ENCODE assay signal across 9 mouse cellular contexts in genomic region chr12:117560450-117560849, GRCm38 (mm10). TPM values are rescaled to one million over a fixed set of nuclear protein-coding genes. Genes with fewer than 3 reads are reported as not detected.
DNase-seq lines count a peak whose midpoint lies in the region; ATAC-seq and TF ChIP-seq lines count a peak whose summit lies in the region.
"Had no signal": no experiment of that assay in that cellular context is flagged by ENCODE, and none has a peak within 500 bp of the region (broad histone marks: within the 10 kb centered on the region; RNA-seq: fewer than 3 reads in every experiment).

No protein-coding gene starts in this region.

- no peak overlapping the region for H3K9ac ChIP-seq in intestine, postnatal 0 days (ENCODE audit: low read depth, low read length)
- H3K9ac ChIP-seq in lung, embryonic 15.5 days = no peak overlapping the region
- H3K9ac ChIP-seq in stomach, postnatal 0 days (ENCODE audit: low read length) = no peak overlapping the region
- no peak overlapping the region for H3K9ac ChIP-seq in hindbrain, embryonic 13.5 days

- peak; percentile 61 to 70 for DNase-seq in right cerebral cortex, postnatal 10 days (ENCODE audit: low spot score in 2 of 2)
- no peak for DNase-seq in right cerebral cortex, postnatal 14 days
- DNase-seq in stomach, postnatal 0 days (ENCODE audit: low spot score) = peak; percentile 24
- no peak for DNase-seq in cerebellum, postnatal 10 days
- no peak for DNase-seq in cerebellum, adult 18-20 months

- no peaks in the 10 kb centered on the region for H3K36me3 ChIP-seq in intestine, postnatal 0 days (ENCODE audit: control insufficient read depth, insufficient read depth)
- H3K36me3 ChIP-seq in lung, embryonic 15.5 days = no peaks in the 10 kb centered on the region
- no peaks in the 10 kb centered on the region for H3K36me3 ChIP-seq in stomach, postnatal 0 days (ENCODE audit: control insufficient read depth, insufficient read depth, low read length)
- no peaks in the 10 kb centered on the region for H3K36me3 ChIP-seq in hindbrain, embryonic 13.5 days

- 58% methylated on average over 11 of the region's 11 CpGs for WGBS in intestine, postnatal 0 days
- WGBS in lung, embryonic 15.5 days = 54% methylated on average over 11 of the region's 11 CpGs
- WGBS in stomach, postnatal 0 days = 59% methylated on average over 11 of the region's 11 CpGs
- 91% methylated on average over 11 of the region's 11 CpGs for WGBS in hindbrain, embryonic 13.5 days

- no peak; the same call in 1 of the 2 replicates for ATAC-seq in intestine, postnatal 0 days
- no peak for ATAC-seq in lung, embryonic 15.5 days (ENCODE audit: borderline replicate concordance, extremely low read depth, low FRiP score, low TSS enrichment)
- peak; percentile 41; the same call in 1 of the 2 replicates for ATAC-seq in stomach, postnatal 0 days (ENCODE audit: low FRiP score, low TSS enrichment)
- no peak for ATAC-seq in hindbrain, embryonic 13.5 days (ENCODE audit: low FRiP score)

- no peaks in the 10 kb centered on the region for H3K4me1 ChIP-seq in intestine, postnatal 0 days (replicated peaks; ENCODE audit: control insufficient read depth, insufficient read depth, low read length)
- H3K4me1 ChIP-seq in lung, embryonic 15.5 days = 0 out of 2 replicates have a peak, but pooled peaks cover 11% of the 10 kb centered on the region
- no peaks in the 10 kb centered on the region for H3K4me1 ChIP-seq in stomach, postnatal 0 days (replicated peaks; ENCODE audit: control insufficient read depth, insufficient read depth)
- H3K4me1 ChIP-seq in hindbrain, embryonic 13.5 days (replicated peaks) = no peaks in the 10 kb centered on the region

- no peaks in the 10 kb centered on the region for H3K27me3 ChIP-seq in intestine, postnatal 0 days (replicated peaks; ENCODE audit: control insufficient read depth, insufficient read depth, low read length)
- no peaks in the 10 kb centered on the region for H3K27me3 ChIP-seq in lung, embryonic 15.5 days
- no peaks in the 10 kb centered on the region for H3K27me3 ChIP-seq in stomach, postnatal 0 days (ENCODE audit: control insufficient read depth, insufficient read depth, low read length)
- H3K27me3 ChIP-seq in hindbrain, embryonic 13.5 days = no peaks in the 10 kb centered on the region

- no peak for TF ChIP-seq EP300 in stomach, postnatal 0 days (optimal IDR thresholded peaks at IDR 0.05)

- H3K9me3 ChIP-seq in intestine, postnatal 0 days (ENCODE audit: control insufficient read depth) = no peaks in the 10 kb centered on the region
- H3K9me3 ChIP-seq in lung, embryonic 15.5 days = no peaks in the 10 kb centered on the region
- H3K9me3 ChIP-seq in stomach, postnatal 0 days (ENCODE audit: control insufficient read depth, low read length) = no peaks in the 10 kb centered on the region
- no peaks in the 10 kb centered on the region for H3K9me3 ChIP-seq in hindbrain, embryonic 13.5 days

- no peak for TF ChIP-seq CTCF in intestine, postnatal 0 days (IDR thresholded peaks at IDR 0.05; ENCODE audit: low read depth)
- no peak for TF ChIP-seq CTCF in stomach, postnatal 0 days (IDR thresholded peaks at IDR 0.05; ENCODE audit: low read depth)

- no peak overlapping the region for H3K27ac ChIP-seq in intestine, postnatal 0 days (ENCODE audit: low read depth, low read length)
- no peak overlapping the region for H3K27ac ChIP-seq in lung, embryonic 15.5 days
- no peak overlapping the region for H3K27ac ChIP-seq in stomach, postnatal 0 days (replicated peaks)
- no peak overlapping the region for H3K27ac ChIP-seq in hindbrain, embryonic 13.5 days

- H3K4me2 ChIP-seq in intestine, postnatal 0 days (replicated peaks; ENCODE audit: low read depth) = peak overlapping the region; percentile 4; the same call in 1 of the 2 replicates
- H3K4me2 ChIP-seq in lung, embryonic 15.5 days = 0 out of 2 replicates have a peak overlapping the region, but pooled peaks have one; percentile 6
- H3K4me2 ChIP-seq in stomach, postnatal 0 days (replicated peaks; ENCODE audit: low read depth) = no peak overlapping the region
- H3K4me2 ChIP-seq in hindbrain, embryonic 13.5 days = no peak overlapping the region

- no peak overlapping the region for H3K4me3 ChIP-seq in intestine, postnatal 0 days (ENCODE audit: low read depth, low read length)
- no peak overlapping the region for H3K4me3 ChIP-seq in lung, embryonic 15.5 days
- H3K4me3 ChIP-seq in stomach, postnatal 0 days (ENCODE audit: low read depth, low read length) = no peak overlapping the region
- H3K4me3 ChIP-seq in hindbrain, embryonic 13.5 days = no peak overlapping the region
- H3K4me3 ChIP-seq: left cerebral cortex, adult 2 months had no signal

RNA-seq across cellular contexts. Expression of gene Rapgef5, which starts 44.2 kb away (rescaled TPM):
- 3.6 and 3.7 TPM in 2 replicates for polyA plus RNA-seq in intestine, postnatal 0 days (2015; fragmentation: Nextera tagmentation; extraction: Ambion mirVana)
- 23.5 and 25.3 TPM in 2 replicates for polyA plus RNA-seq in lung, embryonic 15.5 days (2015; fragmentation: Nextera tagmentation; extraction: Ambion mirVana)
- polyA plus RNA-seq in stomach, postnatal 0 days (2015; fragmentation: Nextera tagmentation; extraction: Ambion mirVana) = 4.3 and 5.6 TPM in 2 replicates
- 46.9 and 52.4 TPM in 2 replicates for polyA plus RNA-seq in hindbrain, embryonic 13.5 days (2015; fragmentation: Nextera tagmentation; extraction: Ambion mirVana)

Comparison
In these comparisons a context has a peak if more than half of its experiments do, and no peak if none do; other contexts are left out.
1. DNase-seq: peak in right cerebral cortex, postnatal 10 days (2 of 2) and stomach, postnatal 0 days (single experiment); none in right cerebral cortex, postnatal 14 days (single experiment), cerebellum, postnatal 10 days (0 of 2) and cerebellum, adult 18-20 months (0 of 2).
2. H3K4me2 ChIP-seq: peak in intestine, postnatal 0 days (single experiment) and lung, embryonic 15.5 days (single experiment); none in stomach, postnatal 0 days (single experiment) and hindbrain, embryonic 13.5 days (single experiment).